Mouse (Mus musculus) urinary bladder, postnatal 10 days (tissue): ENCODE measurements around the gene 4930562C15Rik.

Experiments used
- DNase-seq: peaks from one replicate; pipeline ENCODE4 v3.0.0; 2022; ENCODE audit warnings: low spot score

Gene 4930562C15Rik

GRCm38 (mm10) chr16:4890201-4890709 is 55.0 kb downstream of the 4930562C15Rik start:
- DNase-seq, result no peak

- DNase-seq, result no peak
Measured at GRCm38 (mm10) chr16:4892171-4892570, 57.0 kb downstream of the 4930562C15Rik start.

GRCm38 (mm10) chr16:4894201-4894908 is 59.1 kb downstream of the 4930562C15Rik start:
- no peak for DNase-seq

- DNase-seq, result no peak
Measured at GRCm38 (mm10) chr16:4896249-4897027, 61.2 kb downstream of the 4930562C15Rik start.

- DNase-seq, result no peak
Measured at GRCm38 (mm10) chr16:4897146-4897730, 62.0 kb downstream of the 4930562C15Rik start.

- no peak for DNase-seq
Measured at GRCm38 (mm10) chr16:4898881-4899280, 63.7 kb downstream of the 4930562C15Rik start.

GRCm38 (mm10) chr16:4899711-4900110 is 64.5 kb downstream of the 4930562C15Rik start:
- no peak for DNase-seq

GRCm38 (mm10) chr16:4901167-4901566 is 66.0 kb downstream of the 4930562C15Rik start:
- no peak for DNase-seq

- no peak for DNase-seq
Measured at GRCm38 (mm10) chr16:4902390-4902789, 67.2 kb downstream of the 4930562C15Rik start.

GRCm38 (mm10) chr16:4903491-4904102 is 68.4 kb downstream of the 4930562C15Rik start:
- no peak for DNase-seq

- no peak for DNase-seq
Measured at GRCm38 (mm10) chr16:4904878-4905277, 69.7 kb downstream of the 4930562C15Rik start.

- DNase-seq, result no peak
Measured at GRCm38 (mm10) chr16:4905591-4905990, 70.4 kb downstream of the 4930562C15Rik start.

- DNase-seq, result no peak
Measured at GRCm38 (mm10) chr16:4906559-4906958, 71.3 kb downstream of the 4930562C15Rik start.

GRCm38 (mm10) chr16:4907386-4907785 is 72.2 kb downstream of the 4930562C15Rik start:
- no peak for DNase-seq

GRCm38 (mm10) chr16:4907972-4908371 is 72.8 kb downstream of the 4930562C15Rik start:
- DNase-seq, result no peak

GRCm38 (mm10) chr16:4909745-4910144 is 74.5 kb downstream of the 4930562C15Rik start:
- no peak for DNase-seq

- no peak for DNase-seq
Measured at GRCm38 (mm10) chr16:4910758-4911157, 75.5 kb downstream of the 4930562C15Rik start.

GRCm38 (mm10) chr16:4912074-4912648 is 76.9 kb downstream of the 4930562C15Rik start:
- DNase-seq, result no peak

GRCm38 (mm10) chr16:4912907-4913782 is 77.9 kb downstream of the 4930562C15Rik start:
- DNase-seq, result no peak

- DNase-seq, result peak; percentile 45
Measured at GRCm38 (mm10) chr16:4913783-4914735, 78.8 kb downstream of the 4930562C15Rik start.
